Mouse (Mus musculus): ENCODE results near the gene Olfr59. TPM values are rescaled to one million over a fixed set of nuclear protein-coding genes. Genes with fewer than 3 reads are reported as not detected.
A peak's percentile ranks its signal among the peaks of the same experiment; 100 is the strongest.

Gene Olfr59
- total and polyA plus RNA-seq, 3 experiments = not detected

DNA sequence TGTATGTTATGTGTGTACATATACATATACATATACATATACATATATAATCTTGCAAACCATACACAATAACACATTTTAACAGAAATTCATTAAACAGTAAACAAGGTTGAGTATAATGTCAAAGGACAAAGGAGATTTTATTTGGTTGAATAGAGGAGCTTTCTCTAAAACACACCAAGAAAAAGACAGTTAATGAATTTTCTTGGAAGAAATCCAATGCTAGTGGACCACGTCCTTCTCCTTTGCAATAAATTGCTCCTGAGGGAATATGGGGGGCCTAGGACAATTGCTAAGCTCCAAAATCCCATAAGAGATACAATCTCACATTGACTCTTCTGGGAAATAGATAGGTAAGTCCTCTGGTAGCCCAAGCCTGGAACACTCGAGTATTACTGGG lies 24.0 kb upstream of the Olfr59 start, which contains the start of gene Olfr406:
Olfr406 (plus strand) TSS at position 301 of the 400 bp plus-strand sequence.
- Histone ChIP-seq H3K9me3 (replicated peaks; ENCODE audit: insufficient read depth, low read length) (no peaks in the 10 kb centered on the region), H3K27me3 (ENCODE audit: control insufficient read depth in 1 of 2, insufficient read depth in 2 of 2, low read length in 2 of 2) (no peaks in the 10 kb centered on the region), H3K36me3 (ENCODE audit: control insufficient read depth in 1 of 2, insufficient read depth in 2 of 2, low read length in 2 of 2) (no peaks in the 10 kb centered on the region), H3K4me1 (ENCODE audit: control insufficient read depth in 1 of 2, insufficient read depth in 2 of 2, low read length in 2 of 2) (no peaks in the 10 kb centered on the region), H3K27ac (ENCODE audit: control insufficient read depth, low read depth, low read length) (no peak within 1 kb of the TSS), H3K9ac (ENCODE audit: control insufficient read depth, low read depth, low read length, poor library complexity, severe bottlenecking) (no peak within 1 kb of the TSS), H3K79me2 (ENCODE audit: control insufficient read depth, insufficient read depth, low read length, poor library complexity) (no peaks in the 10 kb centered on the region), H3K4me3 (ENCODE audit: control insufficient read depth in 1 of 2, insufficient read depth in 1 of 2, low read depth in 2 of 2, low read length in 2 of 2) (no peak within 1 kb of the TSS)
- DNase-seq (ENCODE audit: low read depth, low spot score) = no peak
- TF ChIP-seq USF1 (IDR thresholded peaks at IDR 0.05; ENCODE audit: low read depth, low read length) (no peak), MXI1 (IDR thresholded peaks at IDR 0.05; ENCODE audit: low read depth, low read length) (no peak)

DNA sequence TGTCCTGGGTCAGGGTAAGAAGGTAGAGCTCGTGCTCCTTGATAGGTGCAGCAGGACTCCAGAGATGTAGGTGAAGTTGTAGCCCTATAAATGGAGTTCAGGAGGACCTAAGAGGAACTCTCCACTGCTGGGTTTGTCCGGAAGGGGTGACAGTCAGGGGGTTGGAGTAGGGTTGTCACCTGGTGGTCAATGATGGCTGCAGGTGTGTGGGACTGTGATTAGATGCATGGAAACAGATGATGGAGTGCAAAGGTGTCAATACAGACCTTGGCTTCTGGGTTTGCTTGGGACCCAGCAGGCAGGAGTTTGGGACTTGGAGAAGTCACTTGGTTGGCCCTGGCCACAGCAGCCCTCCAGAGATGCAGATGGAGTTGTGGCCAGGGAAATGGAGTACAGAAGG lies 3.7 kb downstream of the Olfr59 start:
- no peaks in the 10 kb centered on the region for H3K4me1 ChIP-seq (ENCODE audit: control insufficient read depth in 1 of 2, insufficient read depth in 2 of 2, low read length in 2 of 2)
- H3K27me3 ChIP-seq (ENCODE audit: control insufficient read depth in 1 of 2, insufficient read depth in 2 of 2, low read length in 2 of 2) = no peaks in the 10 kb centered on the region; a peak in 1 of 4 replicates
- H3K79me2 ChIP-seq (ENCODE audit: control insufficient read depth, insufficient read depth, low read length, poor library complexity) = no peaks in the 10 kb centered on the region
- no peak overlapping the region for H3K9ac ChIP-seq (ENCODE audit: control insufficient read depth, low read depth, low read length, poor library complexity, severe bottlenecking)
- no peaks in the 10 kb centered on the region for H3K9me3 ChIP-seq (replicated peaks; ENCODE audit: insufficient read depth, low read length)
- no peak overlapping the region for H3K27ac ChIP-seq (ENCODE audit: control insufficient read depth, low read depth, low read length)
- H3K4me3 ChIP-seq (ENCODE audit: control insufficient read depth in 1 of 2, insufficient read depth in 1 of 2, low read depth in 2 of 2, low read length in 2 of 2) = no peak overlapping the region
- no peaks in the 10 kb centered on the region for H3K36me3 ChIP-seq (ENCODE audit: control insufficient read depth in 1 of 2, insufficient read depth in 2 of 2, low read length in 2 of 2)
- DNase-seq (ENCODE audit: low read depth, low spot score) = no peak
- TF ChIP-seq MYB (IDR thresholded peaks at IDR 0.05; ENCODE audit: low read depth, low read length) = no peak
- TF ChIP-seq KAT2A (conservative IDR thresholded peaks at IDR 0.05; ENCODE audit: low read depth, low read length) = no peak
- TF ChIP-seq GATA1 (IDR thresholded peaks at IDR 0.05; ENCODE audit: low read depth, low read length) = no peak
- TF ChIP-seq POLR2A (IDR thresholded peaks at IDR 0.05; ENCODE audit: control insufficient read depth in 1 of 2, insufficient read depth in 1 of 2, low read depth in 1 of 2, low read length in 2 of 2, poor library complexity in 1 of 2) = no peak

DNA sequence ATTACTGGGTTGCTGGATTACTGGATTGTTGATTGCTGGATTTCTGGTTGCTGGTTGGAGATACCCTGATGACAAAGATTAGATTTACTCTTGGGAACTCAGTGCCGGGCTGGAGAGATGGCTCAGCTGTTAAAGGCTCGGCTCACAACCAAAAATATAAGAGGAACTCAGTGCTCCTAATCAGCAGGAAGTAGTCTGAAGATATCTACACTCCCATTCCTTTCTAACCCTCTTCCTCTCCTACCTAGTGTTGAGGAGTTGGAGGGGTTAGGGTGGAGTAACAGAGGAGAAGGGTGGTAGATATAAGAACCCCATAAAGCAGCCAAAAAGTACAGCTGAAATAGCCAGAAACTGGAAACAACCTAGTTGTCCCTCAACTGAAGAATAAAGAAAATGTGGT lies 42.5 kb downstream of the Olfr59 start:
- H3K4me1 ChIP-seq (ENCODE audit: control insufficient read depth in 1 of 2, insufficient read depth in 2 of 2, low read length in 2 of 2) = peaks cover 9 to 21% of the 10 kb centered on the region in 2 experiments
- no peaks in the 10 kb centered on the region for H3K9me3 ChIP-seq (replicated peaks; ENCODE audit: insufficient read depth, low read length)
- no peak overlapping the region for H3K27ac ChIP-seq (ENCODE audit: control insufficient read depth, low read depth, low read length)
- no peaks in the 10 kb centered on the region for H3K27me3 ChIP-seq (ENCODE audit: control insufficient read depth in 1 of 2, insufficient read depth in 2 of 2, low read length in 2 of 2)
- peak; percentile 82 for DNase-seq (ENCODE audit: low read depth, low spot score)
- H3K36me3 ChIP-seq (ENCODE audit: control insufficient read depth in 1 of 2, insufficient read depth in 2 of 2, low read length in 2 of 2) = peaks cover 0 to 23% of the 10 kb centered on the region in 2 experiments; a peak in 2 of 4 replicates
- H3K79me2 ChIP-seq (ENCODE audit: control insufficient read depth, insufficient read depth, low read length, poor library complexity) = no peaks in the 10 kb centered on the region
- H3K9ac ChIP-seq (ENCODE audit: control insufficient read depth, low read depth, low read length, poor library complexity, severe bottlenecking) = no peak overlapping the region
- H3K4me3 ChIP-seq (ENCODE audit: control insufficient read depth in 1 of 2, insufficient read depth in 1 of 2, low read depth in 2 of 2, low read length in 2 of 2) = no peak overlapping the region
- no peak for TF ChIP-seq GABPA (IDR thresholded peaks at IDR 0.05; ENCODE audit: low read depth, low read length)
- no peak for TF ChIP-seq MXI1 (IDR thresholded peaks at IDR 0.05; ENCODE audit: low read depth, low read length)
- no peak for TF ChIP-seq ZC3H11A (IDR thresholded peaks at IDR 0.05; ENCODE audit: low read depth, low read length)
- TF ChIP-seq HCFC1 (IDR thresholded peaks at IDR 0.05; ENCODE audit: low read depth, low read length) = no peak
- TF ChIP-seq POLR2A (IDR thresholded peaks at IDR 0.05; ENCODE audit: control insufficient read depth in 1 of 2, insufficient read depth in 1 of 2, low read depth in 1 of 2, low read length in 2 of 2, poor library complexity in 1 of 2) = no peak
- TF ChIP-seq POLR2AphosphoS2 (IDR thresholded peaks at IDR 0.05; ENCODE audit: low read length) = no peak
- no peak for TF ChIP-seq SMC3 (IDR thresholded peaks at IDR 0.05; ENCODE audit: low read depth, low read length)
- no peak for TF ChIP-seq ZNF384 (IDR thresholded peaks at IDR 0.05; ENCODE audit: low read depth, low read length)
- TF ChIP-seq MAFK (IDR thresholded peaks at IDR 0.05; ENCODE audit: borderline replicate concordance, low read depth, low read length) = no peak
- TF ChIP-seq TBP (IDR thresholded peaks at IDR 0.05; ENCODE audit: low read depth, low read length) = no peak
- no peak for TF ChIP-seq CTCF (IDR thresholded peaks at IDR 0.05 in 2 of 3, conservative IDR thresholded peaks at IDR 0.05 in 1 of 3; ENCODE audit: control insufficient read depth in 1 of 3, insufficient read depth in 1 of 3, low read depth in 2 of 3, low read length in 3 of 3, poor library complexity in 1 of 3, severe bottlenecking in 1 of 3)
- TF ChIP-seq ELF1 (IDR thresholded peaks at IDR 0.05; ENCODE audit: low read depth, low read length) = peak; percentile 35; the same call in 1 of the 2 replicates
- peak; percentile 90 for TF ChIP-seq TCF12 (IDR thresholded peaks at IDR 0.05; ENCODE audit: low read depth, low read length)
- TF ChIP-seq MAX (IDR thresholded peaks at IDR 0.05; ENCODE audit: low read length) = no peak
- 0 out of 2 replicates have a peak, but pooled peaks have one; percentile 35 for TF ChIP-seq MYC (IDR thresholded peaks at IDR 0.05; ENCODE audit: low read depth, low read length)
- TF ChIP-seq JUND (IDR thresholded peaks at IDR 0.05; ENCODE audit: low read depth, low read length) = no peak
- peak; percentile 96 for TF ChIP-seq ETS1 (IDR thresholded peaks at IDR 0.05; ENCODE audit: low read depth, low read length)
- no peak for TF ChIP-seq USF1 (IDR thresholded peaks at IDR 0.05; ENCODE audit: low read depth, low read length)
- peak; percentile 55 for TF ChIP-seq MAZ (IDR thresholded peaks at IDR 0.05; ENCODE audit: low read depth, low read length)
- no peak for TF ChIP-seq CHD1 (IDR thresholded peaks at IDR 0.05; ENCODE audit: low read depth, low read length)
- peak; percentile 96 for TF ChIP-seq GATA1 (IDR thresholded peaks at IDR 0.05; ENCODE audit: low read depth, low read length)
- TF ChIP-seq RCOR1 (IDR thresholded peaks at IDR 0.05; ENCODE audit: low read depth, low read length) = peak; percentile 91
- TF ChIP-seq E2F4 (IDR thresholded peaks at IDR 0.05; ENCODE audit: borderline replicate concordance, low read depth, low read length) = no peak
- peak; percentile 57 for TF ChIP-seq SIN3A (IDR thresholded peaks at IDR 0.05; ENCODE audit: low read length)
- TF ChIP-seq RAD21 (IDR thresholded peaks at IDR 0.05; ENCODE audit: low read depth, low read length) = no peak

Data from MEL (cell line).